Mouse (Mus musculus) MEL (cell line): Measurements from ENCODE around the gene Rpl11.

Experiments used
- RAD21 ChIP-seq: IDR thresholded peaks from 2 replicates; pipeline ENCODE4 v1.6.1; 2011; ENCODE audit warnings: mild to moderate bottlenecking, low read depth, low read length, improper control_type of control experiment
- USF1 ChIP-seq: IDR thresholded peaks from 2 replicates; pipeline ENCODE4 v1.6.1; 2014; ENCODE audit warnings: low read depth, mild to moderate bottlenecking, inconsistent platforms, low read length, improper control_type of control experiment, moderate library complexity
- ZKSCAN1 ChIP-seq: IDR thresholded peaks from 2 replicates; pipeline ENCODE4 v1.6.1; 2012; ENCODE audit warnings: low read depth, mild to moderate bottlenecking, inconsistent platforms, low read length, improper control_type of control experiment, moderate library complexity

DNA sequence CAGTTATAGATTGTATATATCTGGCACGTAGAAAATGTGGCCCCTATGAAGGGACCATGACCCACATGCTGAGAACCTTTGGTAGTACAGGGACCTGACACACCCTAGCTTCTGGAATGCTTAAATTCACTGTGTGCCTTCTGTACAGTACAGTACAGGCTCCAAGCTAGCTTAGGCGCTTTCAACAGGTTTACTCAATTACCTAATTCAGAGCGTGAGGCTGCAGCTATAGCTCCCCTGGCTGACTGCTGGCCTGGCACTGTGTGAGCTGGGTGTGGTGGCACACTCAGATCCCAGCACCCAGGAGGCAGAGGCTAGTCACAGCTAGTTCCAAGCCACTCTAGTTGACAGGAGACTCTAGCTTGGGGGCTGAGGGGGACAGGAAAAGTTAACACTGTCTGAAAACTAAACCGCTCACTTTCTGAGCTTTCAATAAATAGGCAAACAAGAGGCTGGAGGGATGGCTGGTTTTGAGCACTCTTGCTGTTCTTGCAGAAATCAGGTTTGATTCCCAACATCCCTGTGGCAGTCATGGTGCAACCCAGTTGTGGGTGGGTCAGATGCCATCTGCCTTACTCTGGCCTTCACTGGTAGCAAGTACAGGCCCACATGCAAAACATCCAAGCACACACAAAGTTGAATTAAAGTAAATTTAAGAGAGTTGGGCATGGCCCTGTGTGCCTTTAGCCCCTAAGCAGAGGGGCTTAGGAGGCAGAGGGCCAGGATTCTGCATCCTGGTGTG, 4.8 kb downstream of the Rpl11 start:
- TF ChIP-seq USF1: no peak
- no peak for TF ChIP-seq ZKSCAN1
- no peak for TF ChIP-seq RAD21
